Mouse (Mus musculus): ENCODE results near the gene Zc3h12d. TPM values are rescaled to one million over a fixed set of nuclear protein-coding genes. Genes with fewer than 3 reads are reported as not detected.

Gene Zc3h12d
- 0.39 and 0.40 TPM in 2 replicates for polyA plus RNA-seq (2015; fragmentation: Nextera tagmentation; extraction: Ambion mirVana)

- Histone ChIP-seq H3K9ac (replicated peaks; ENCODE audit: low read depth) (no peak within 1 kb of the TSS), H3K27me3 (replicated peaks; ENCODE audit: insufficient read depth, low read length) (no peaks in the 10 kb centered on the region), H3K4me2 (replicated peaks; ENCODE audit: low read depth, low read length) (peak within 1 kb of the TSS; percentile 56), H3K4me3 (ENCODE audit: low read depth, low read length) (peak within 1 kb of the TSS; percentile 17; the same call in 1 of the 2 replicates), H3K36me3 (ENCODE audit: insufficient read depth, low read length) (no peaks in the 10 kb centered on the region), H3K9me3 (ENCODE audit: low read length) (no peaks in the 10 kb centered on the region), H3K27ac (ENCODE audit: low read length) (no peak within 1 kb of the TSS), H3K4me1 (ENCODE audit: insufficient read depth, low read depth, low read length) (peaks cover 3% of the 10 kb centered on the region; the same call in 1 of the 2 replicates)
- TF ChIP-seq EP300 (IDR thresholded peaks at IDR 0.05) = no peak
- TF ChIP-seq CTCF (IDR thresholded peaks at IDR 0.05) = no peak
- ATAC-seq = peak; percentile 85
- DNase-seq (ENCODE audit: low spot score) = peak; percentile 74
- WGBS = 4% methylated on average over 15 of the region's 15 CpGs
Observed at GRCm38 (mm10) chr10:7832171-7832676, at the start of gene Zc3h12d. Zc3h12d (plus strand) TSS chr10:7832470.

GRCm38 (mm10) chr10:7787319-7787718, 45.0 kb upstream of the Zc3h12d start:
- TF ChIP-seq EP300 (IDR thresholded peaks at IDR 0.05) (no peak), CTCF (IDR thresholded peaks at IDR 0.05) (no peak)
- no peaks in the 10 kb centered on the region for H3K36me3 ChIP-seq (ENCODE audit: insufficient read depth, low read length)
- DNase-seq (ENCODE audit: low spot score) = no peak
- ATAC-seq = no peak
- WGBS = 19% methylated on average over 2 of the region's 2 CpGs
- no peaks in the 10 kb centered on the region for H3K4me1 ChIP-seq (ENCODE audit: insufficient read depth, low read depth, low read length)
- H3K9ac ChIP-seq (replicated peaks; ENCODE audit: low read depth) = no peak overlapping the region
- H3K9me3 ChIP-seq (ENCODE audit: low read length) = no peaks in the 10 kb centered on the region
- H3K27me3 ChIP-seq (replicated peaks; ENCODE audit: insufficient read depth, low read length) = no peaks in the 10 kb centered on the region
- no peak overlapping the region for H3K4me3 ChIP-seq (ENCODE audit: low read depth, low read length)
- no peak overlapping the region for H3K4me2 ChIP-seq (replicated peaks; ENCODE audit: low read depth, low read length)
- no peak overlapping the region for H3K27ac ChIP-seq (ENCODE audit: low read length)

DNA sequence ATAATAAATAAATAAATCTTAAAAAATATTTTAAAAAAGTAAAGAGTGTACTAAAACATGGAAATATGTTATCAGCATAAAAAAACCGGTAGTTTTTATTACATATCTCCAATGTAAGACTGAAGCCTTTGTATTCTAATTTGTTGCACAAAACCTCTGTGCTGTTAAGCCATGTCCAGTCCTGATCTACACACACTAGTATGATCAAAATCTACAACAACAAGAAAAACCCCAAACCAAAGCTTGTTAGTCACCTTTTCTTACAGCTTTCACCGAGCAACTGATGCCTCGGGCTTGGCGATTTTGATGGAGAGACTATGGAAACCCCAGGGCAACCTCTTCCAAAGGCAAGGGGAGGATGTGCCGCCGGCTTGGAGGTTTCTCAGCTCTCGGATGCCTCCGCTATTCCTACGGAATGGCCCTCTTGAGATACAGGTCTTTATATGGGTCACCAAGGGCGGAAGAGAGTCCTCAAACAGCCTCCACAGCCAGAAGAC, 40.0 kb upstream of the Zc3h12d start:
- under 1% methylated on average over 10 of the region's 10 CpGs for WGBS
- Histone ChIP-seq H3K9me3 (ENCODE audit: low read length) (no peaks in the 10 kb centered on the region), H3K4me1 (ENCODE audit: insufficient read depth, low read depth, low read length) (peaks cover 5% of the 10 kb centered on the region; the same call in 1 of the 2 replicates), H3K9ac (replicated peaks; ENCODE audit: low read depth) (peak overlapping the region; percentile 81), H3K4me2 (replicated peaks; ENCODE audit: low read depth, low read length) (peak overlapping the region; percentile 54), H3K36me3 (ENCODE audit: insufficient read depth, low read length) (no peaks in the 10 kb centered on the region), H3K27me3 (replicated peaks; ENCODE audit: insufficient read depth, low read length) (no peaks in the 10 kb centered on the region), H3K27ac (ENCODE audit: low read length) (peak overlapping the region; percentile 67), H3K4me3 (ENCODE audit: low read depth, low read length) (peak overlapping the region; percentile 78)
- TF ChIP-seq CTCF (IDR thresholded peaks at IDR 0.05) = no peak
- DNase-seq (ENCODE audit: low spot score) (peak; percentile 13), ATAC-seq (peak; percentile 37)

GRCm38 (mm10) chr10:7792751-7793385, 39.4 kb upstream of the Zc3h12d start, which contains the start of the genes Ginm1 and Ppil4:
Ginm1 (minus strand) TSS chr10:7792824.
Ppil4 (plus strand) TSS chr10:7792891.
- H3K9ac ChIP-seq (replicated peaks; ENCODE audit: low read depth) = peak within 1 kb of the TSS; percentile 81
- peak within 1 kb of the TSS; percentile 70 for H3K27ac ChIP-seq (ENCODE audit: low read length)
- TF ChIP-seq EP300 (IDR thresholded peaks at IDR 0.05) = no peak
- no peak for TF ChIP-seq CTCF (IDR thresholded peaks at IDR 0.05)
- H3K4me2 ChIP-seq (replicated peaks; ENCODE audit: low read depth, low read length) = peak within 1 kb of the TSS; percentile 54
- peak within 1 kb of the TSS; percentile 78 for H3K4me3 ChIP-seq (ENCODE audit: low read depth, low read length)
- DNase-seq (ENCODE audit: low spot score) = peak; percentile 95
- peak; percentile 98 for ATAC-seq
- H3K27me3 ChIP-seq (replicated peaks; ENCODE audit: insufficient read depth, low read length) = no peaks in the 10 kb centered on the region
- H3K4me1 ChIP-seq (ENCODE audit: insufficient read depth, low read depth, low read length) = peaks cover 5% of the 10 kb centered on the region; the same call in 1 of the 2 replicates
- no peaks in the 10 kb centered on the region for H3K9me3 ChIP-seq (ENCODE audit: low read length)
- H3K36me3 ChIP-seq (ENCODE audit: insufficient read depth, low read length) = peaks cover 2% of the 10 kb centered on the region
- WGBS = under 1% methylated on average over 48 of the region's 52 CpGs

DNA sequence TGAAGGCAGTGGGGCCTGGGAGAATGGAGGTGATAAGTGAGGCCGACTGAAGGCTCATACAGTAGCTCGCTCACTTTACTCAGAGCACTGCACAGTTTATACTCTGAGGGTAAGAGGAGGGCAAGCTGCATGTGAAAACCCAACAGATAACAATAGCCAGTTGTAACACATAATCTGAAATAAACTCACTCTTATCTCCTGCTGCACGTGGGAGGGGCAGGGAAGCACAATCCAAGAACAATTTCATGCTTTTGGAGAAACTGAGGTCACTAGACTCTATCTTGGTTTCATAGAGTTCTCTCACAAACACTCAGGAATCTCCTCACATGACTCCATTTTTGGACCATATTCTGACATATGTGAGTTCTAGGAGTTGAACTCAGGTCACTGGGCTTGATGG, 31.0 kb upstream of the Zc3h12d start:
- H3K4me3 ChIP-seq (ENCODE audit: low read depth, low read length) = no peak overlapping the region
- H3K36me3 ChIP-seq (ENCODE audit: insufficient read depth, low read length) = peaks cover 48% of the 10 kb centered on the region
- no peaks in the 10 kb centered on the region for H3K4me1 ChIP-seq (ENCODE audit: insufficient read depth, low read depth, low read length)
- ATAC-seq (no peak), DNase-seq (ENCODE audit: low spot score) (no peak)
- TF ChIP-seq EP300 (IDR thresholded peaks at IDR 0.05) (no peak), CTCF (IDR thresholded peaks at IDR 0.05) (no peak)
- no peak overlapping the region for H3K9ac ChIP-seq (replicated peaks; ENCODE audit: low read depth)
- H3K4me2 ChIP-seq (replicated peaks; ENCODE audit: low read depth, low read length) = no peak overlapping the region
- no peak overlapping the region for H3K27ac ChIP-seq (ENCODE audit: low read length)
- 85% methylated on average over 3 of the region's 3 CpGs for WGBS
- no peaks in the 10 kb centered on the region for H3K9me3 ChIP-seq (ENCODE audit: low read length)
- H3K27me3 ChIP-seq (replicated peaks; ENCODE audit: insufficient read depth, low read length) = no peaks in the 10 kb centered on the region

DNA sequence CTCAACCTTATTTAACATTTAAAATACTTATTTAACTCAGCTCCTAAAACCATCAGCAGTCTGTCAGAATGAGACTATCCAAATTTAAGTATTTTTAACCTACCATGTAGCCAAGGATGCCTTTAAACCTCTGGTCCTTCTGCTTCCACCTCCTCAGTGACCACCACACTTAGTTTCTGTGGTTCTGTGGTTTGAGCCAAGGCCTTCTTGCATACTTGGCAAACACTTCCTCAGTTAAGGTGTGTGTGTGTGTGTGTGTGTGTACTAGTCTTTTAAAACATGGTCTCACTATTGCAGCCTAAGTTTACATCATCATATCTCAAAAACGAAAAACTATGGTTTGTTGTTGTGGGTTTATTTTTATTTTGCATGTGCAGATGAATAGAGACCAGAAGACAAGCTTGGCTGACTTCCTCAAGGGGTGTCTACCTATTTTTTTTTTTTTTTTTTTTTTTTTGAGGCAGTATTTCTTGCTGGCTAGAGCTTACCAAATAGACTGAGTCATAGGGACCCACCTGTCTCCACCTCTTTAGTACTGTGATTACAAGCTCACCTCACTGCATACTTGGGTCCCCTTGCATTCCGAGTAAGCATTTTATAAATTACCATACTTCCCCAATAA, 29.6 kb upstream of the Zc3h12d start:
- ATAC-seq (no peak), DNase-seq (ENCODE audit: low spot score) (no peak)
- H3K4me3 ChIP-seq (ENCODE audit: low read depth, low read length) = no peak overlapping the region
- no peak for TF ChIP-seq CTCF (IDR thresholded peaks at IDR 0.05)
- no peak for TF ChIP-seq EP300 (IDR thresholded peaks at IDR 0.05)
- 86% methylated on average over 2 of the region's 2 CpGs for WGBS
- H3K4me1 ChIP-seq (ENCODE audit: insufficient read depth, low read depth, low read length) = no peaks in the 10 kb centered on the region
- H3K27me3 ChIP-seq (replicated peaks; ENCODE audit: insufficient read depth, low read length) = no peaks in the 10 kb centered on the region
- no peak overlapping the region for H3K4me2 ChIP-seq (replicated peaks; ENCODE audit: low read depth, low read length)
- no peaks in the 10 kb centered on the region for H3K9me3 ChIP-seq (ENCODE audit: low read length)
- H3K36me3 ChIP-seq (ENCODE audit: insufficient read depth, low read length) = peaks cover 48% of the 10 kb centered on the region
- H3K9ac ChIP-seq (replicated peaks; ENCODE audit: low read depth) = no peak overlapping the region
- H3K27ac ChIP-seq (ENCODE audit: low read length) = no peak overlapping the region

All from lung, postnatal 0 days (tissue).